Mouse (Mus musculus): Measurements from ENCODE around the gene Pgm2l1. TPM values are rescaled to one million over a fixed set of nuclear protein-coding genes. Genes with fewer than 3 reads are reported as not detected.
A peak's percentile ranks its signal among the peaks of the same experiment; 100 is the strongest.

Pgm2l1 gene
- total and polyA plus RNA-seq, 3 experiments: 5.7 to 10.5 TPM; not detected in 1

DNA sequence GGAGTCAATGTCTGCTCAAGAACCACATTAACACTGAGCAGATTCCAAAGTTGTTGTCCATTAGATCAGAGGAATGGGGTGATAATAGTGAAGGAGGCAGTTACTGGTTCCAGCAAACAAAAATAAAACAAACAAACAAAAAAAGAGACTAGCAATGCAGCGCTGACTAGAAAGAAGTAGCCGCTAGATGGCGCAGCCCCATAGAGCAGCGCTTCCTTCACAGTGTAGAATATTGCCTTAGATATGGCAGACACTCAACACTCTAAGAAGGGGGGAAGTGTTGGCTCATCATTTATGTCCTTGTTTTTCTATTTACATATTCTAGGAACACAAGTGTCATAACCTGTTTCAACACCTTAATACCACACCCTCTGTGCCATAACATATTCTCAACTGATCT is 36.4 kb upstream of the Pgm2l1 start:
- Histone ChIP-seq H3K9ac (ENCODE audit: control insufficient read depth, low read depth, low read length, poor library complexity, severe bottlenecking) (no peak overlapping the region), H3K27me3 (ENCODE audit: control insufficient read depth in 1 of 2, insufficient read depth in 2 of 2, low read length in 2 of 2) (peaks cover 0 to 5% of the 10 kb centered on the region in 2 experiments; a peak in 2 of 4 replicates), H3K9me3 (replicated peaks; ENCODE audit: insufficient read depth, low read length) (no peaks in the 10 kb centered on the region), H3K79me2 (ENCODE audit: control insufficient read depth, insufficient read depth, low read length, poor library complexity) (no peaks in the 10 kb centered on the region), H3K4me3 (ENCODE audit: control insufficient read depth in 1 of 2, insufficient read depth in 1 of 2, low read depth in 2 of 2, low read length in 2 of 2) (no peak overlapping the region), H3K36me3 (ENCODE audit: control insufficient read depth in 1 of 2, insufficient read depth in 2 of 2, low read length in 2 of 2) (no peaks in the 10 kb centered on the region), H3K4me1 (ENCODE audit: control insufficient read depth in 1 of 2, insufficient read depth in 2 of 2, low read length in 2 of 2) (no peaks in the 10 kb centered on the region), H3K27ac (ENCODE audit: control insufficient read depth, low read depth, low read length) (no peak overlapping the region)
- no peak for TF ChIP-seq MAFK (IDR thresholded peaks at IDR 0.05; ENCODE audit: borderline replicate concordance, low read depth, low read length)
- TF ChIP-seq ZNF384 (IDR thresholded peaks at IDR 0.05; ENCODE audit: low read depth, low read length): peak; percentile 96
- 0 out of 2 replicates have a peak, but pooled peaks have one; percentile 38 for TF ChIP-seq ZKSCAN1 (IDR thresholded peaks at IDR 0.05; ENCODE audit: low read depth, low read length)
- TF ChIP-seq ZC3H11A (IDR thresholded peaks at IDR 0.05; ENCODE audit: low read depth, low read length): peak; percentile 75
- TF ChIP-seq CTCF (IDR thresholded peaks at IDR 0.05 in 2 of 3, conservative IDR thresholded peaks at IDR 0.05 in 1 of 3; ENCODE audit: control insufficient read depth in 1 of 3, insufficient read depth in 1 of 3, low read depth in 2 of 3, low read length in 3 of 3, poor library complexity in 1 of 3, severe bottlenecking in 1 of 3): peak; percentile 76 to 83 (median 80)
- no peak for TF ChIP-seq MEF2A (IDR thresholded peaks at IDR 0.05; ENCODE audit: extremely low read depth, insufficient replicate concordance, low read depth, low read length, poor library complexity, severe bottlenecking)
- peak; percentile 76 for TF ChIP-seq RAD21 (IDR thresholded peaks at IDR 0.05; ENCODE audit: low read depth, low read length)
- TF ChIP-seq USF1 (IDR thresholded peaks at IDR 0.05; ENCODE audit: low read depth, low read length): no peak
- peak; percentile 87 for TF ChIP-seq SMC3 (IDR thresholded peaks at IDR 0.05; ENCODE audit: low read depth, low read length)
- peak; percentile 84 for DNase-seq (ENCODE audit: low read depth, low spot score)

GRCm38 (mm10) chr7:100201191-100201590 is 26.0 kb upstream of the Pgm2l1 start:
- TF ChIP-seq MEF2A (IDR thresholded peaks at IDR 0.05; ENCODE audit: extremely low read depth, insufficient replicate concordance, low read depth, low read length, poor library complexity, severe bottlenecking) (no peak), ELF1 (IDR thresholded peaks at IDR 0.05; ENCODE audit: low read depth, low read length) (no peak), POLR2A (IDR thresholded peaks at IDR 0.05; ENCODE audit: control insufficient read depth in 1 of 2, insufficient read depth in 1 of 2, low read depth in 1 of 2, low read length in 2 of 2, poor library complexity in 1 of 2) (no peak), TBP (IDR thresholded peaks at IDR 0.05; ENCODE audit: low read depth, low read length) (no peak), CHD2 (IDR thresholded peaks at IDR 0.05; ENCODE audit: low read length) (no peak), ETS1 (IDR thresholded peaks at IDR 0.05; ENCODE audit: low read depth, low read length) (no peak), MAFK (IDR thresholded peaks at IDR 0.05; ENCODE audit: borderline replicate concordance, low read depth, low read length) (no peak), ZC3H11A (IDR thresholded peaks at IDR 0.05; ENCODE audit: low read depth, low read length) (no peak), NRF1 (IDR thresholded peaks at IDR 0.05; ENCODE audit: insufficient read depth, low read depth, low read length, poor library complexity, severe bottlenecking) (no peak)
- H3K36me3 ChIP-seq (ENCODE audit: control insufficient read depth in 1 of 2, insufficient read depth in 2 of 2, low read length in 2 of 2): peaks cover 0 to 11% of the 10 kb centered on the region in 2 experiments; a peak in 2 of 4 replicates
- H3K9me3 ChIP-seq (replicated peaks; ENCODE audit: insufficient read depth, low read length): no peaks in the 10 kb centered on the region
- no peaks in the 10 kb centered on the region; a peak in 1 of 4 replicates for H3K27me3 ChIP-seq (ENCODE audit: control insufficient read depth in 1 of 2, insufficient read depth in 2 of 2, low read length in 2 of 2)
- no peak overlapping the region for H3K9ac ChIP-seq (ENCODE audit: control insufficient read depth, low read depth, low read length, poor library complexity, severe bottlenecking)
- H3K4me1 ChIP-seq (ENCODE audit: control insufficient read depth in 1 of 2, insufficient read depth in 2 of 2, low read length in 2 of 2): peaks cover 4 to 12% of the 10 kb centered on the region in 2 experiments
- no peak overlapping the region for H3K4me3 ChIP-seq (ENCODE audit: control insufficient read depth in 1 of 2, insufficient read depth in 1 of 2, low read depth in 2 of 2, low read length in 2 of 2)
- no peak for DNase-seq (ENCODE audit: low read depth, low spot score)
- no peak overlapping the region for H3K27ac ChIP-seq (ENCODE audit: control insufficient read depth, low read depth, low read length)
- H3K79me2 ChIP-seq (ENCODE audit: control insufficient read depth, insufficient read depth, low read length, poor library complexity): no peaks in the 10 kb centered on the region

Measured in MEL (cell line).